Mouse (Mus musculus): ENCODE measurements around the gene Nrxn1. TPM values are rescaled to one million over a fixed set of nuclear protein-coding genes. Genes with fewer than 3 reads are reported as not detected.

Nrxn1 gene
- total RNA-seq, 1 experiment = 2.9 TPM

GRCm38 (mm10) chr17:90892327-90893259, 200.3 kb downstream of the Nrxn1 start:
- Histone ChIP-seq H3K27ac (ENCODE audit: insufficient read depth, low read depth, low read length, poor library complexity, severe bottlenecking) (no peak overlapping the region), H3K9ac (ENCODE audit: insufficient read depth, low read depth, low read length, poor library complexity, severe bottlenecking) (no peak overlapping the region), H3K4me1 (ENCODE audit: control insufficient read depth in 2 of 2, insufficient read depth in 2 of 2, low read length in 2 of 2, poor library complexity in 1 of 2) (no peaks in the 10 kb centered on the region), H3K4me3 (ENCODE audit: insufficient read depth in 1 of 2, low read depth in 1 of 2, low read length in 2 of 2, poor library complexity in 1 of 2, severe bottlenecking in 1 of 2) (no peak overlapping the region), H3K36me3 (ENCODE audit: control insufficient read depth, insufficient read depth, low read length, poor library complexity, severe bottlenecking) (no peaks in the 10 kb centered on the region), H3K9me3 (ENCODE audit: control insufficient read depth, insufficient read depth, low read depth, low read length) (no peaks in the 10 kb centered on the region)
- TF ChIP-seq MAFK (IDR thresholded peaks at IDR 0.05; ENCODE audit: insufficient read depth, low read depth, low read length) (no peak), ZNF384 (IDR thresholded peaks at IDR 0.05; ENCODE audit: low read depth, low read length) (no peak), ZC3H11A (IDR thresholded peaks at IDR 0.05; ENCODE audit: borderline replicate concordance, low read depth, low read length) (no peak), CHD2 (IDR thresholded peaks at IDR 0.05; ENCODE audit: low read depth, low read length) (no peak), HCFC1 (IDR thresholded peaks at IDR 0.05; ENCODE audit: borderline replicate concordance, insufficient read depth, low read length) (no peak)
- in situ Hi-C loops (cut with MboI; ENCODE audit: low sequenced_read_pairs in 2 of 2, unreplicated experiment in 2 of 2) = no loop called here
- DNase-seq (ENCODE audit: low read depth, low spot score) = no peak

- H3K36me3 ChIP-seq (ENCODE audit: control insufficient read depth, insufficient read depth, low read length, poor library complexity, severe bottlenecking) = no peaks in the 10 kb centered on the region
- DNase-seq (ENCODE audit: low read depth, low spot score) = no peak
- H3K4me3 ChIP-seq (ENCODE audit: insufficient read depth in 1 of 2, low read depth in 1 of 2, low read length in 2 of 2, poor library complexity in 1 of 2, severe bottlenecking in 1 of 2) = no peak overlapping the region
- no peaks in the 10 kb centered on the region for H3K4me1 ChIP-seq (ENCODE audit: control insufficient read depth in 2 of 2, insufficient read depth in 2 of 2, low read length in 2 of 2, poor library complexity in 1 of 2)
- no peak overlapping the region for H3K27ac ChIP-seq (ENCODE audit: insufficient read depth, low read depth, low read length, poor library complexity, severe bottlenecking)
- in situ Hi-C loops (cut with MboI; ENCODE audit: low sequenced_read_pairs in 2 of 2, unreplicated experiment in 2 of 2) = no loop called here
- H3K9ac ChIP-seq (ENCODE audit: insufficient read depth, low read depth, low read length, poor library complexity, severe bottlenecking) = no peak overlapping the region
- no peaks in the 10 kb centered on the region for H3K9me3 ChIP-seq (ENCODE audit: control insufficient read depth, insufficient read depth, low read depth, low read length)
- no peak for TF ChIP-seq CHD2 (IDR thresholded peaks at IDR 0.05; ENCODE audit: low read depth, low read length)
- TF ChIP-seq HCFC1 (IDR thresholded peaks at IDR 0.05; ENCODE audit: borderline replicate concordance, insufficient read depth, low read length) = no peak
- no peak for TF ChIP-seq MAFK (IDR thresholded peaks at IDR 0.05; ENCODE audit: insufficient read depth, low read depth, low read length)
- TF ChIP-seq ZNF384 (IDR thresholded peaks at IDR 0.05; ENCODE audit: low read depth, low read length) = no peak
- TF ChIP-seq ZC3H11A (IDR thresholded peaks at IDR 0.05; ENCODE audit: borderline replicate concordance, low read depth, low read length) = no peak
Observed at GRCm38 (mm10) chr17:90891711-90892110, 201.2 kb downstream of the Nrxn1 start.

- no peak overlapping the region for H3K9ac ChIP-seq (ENCODE audit: insufficient read depth, low read depth, low read length, poor library complexity, severe bottlenecking)
- H3K9me3 ChIP-seq (ENCODE audit: control insufficient read depth, insufficient read depth, low read depth, low read length) = no peaks in the 10 kb centered on the region
- H3K27ac ChIP-seq (ENCODE audit: insufficient read depth, low read depth, low read length, poor library complexity, severe bottlenecking) = no peak overlapping the region
- TF ChIP-seq ZNF384 (IDR thresholded peaks at IDR 0.05; ENCODE audit: low read depth, low read length) (no peak), MAFK (IDR thresholded peaks at IDR 0.05; ENCODE audit: insufficient read depth, low read depth, low read length) (no peak), ZC3H11A (IDR thresholded peaks at IDR 0.05; ENCODE audit: borderline replicate concordance, low read depth, low read length) (no peak), HCFC1 (IDR thresholded peaks at IDR 0.05; ENCODE audit: borderline replicate concordance, insufficient read depth, low read length) (no peak), CHD2 (IDR thresholded peaks at IDR 0.05; ENCODE audit: low read depth, low read length) (no peak)
- DNase-seq (ENCODE audit: low read depth, low spot score) = no peak
- no peaks in the 10 kb centered on the region for H3K36me3 ChIP-seq (ENCODE audit: control insufficient read depth, insufficient read depth, low read length, poor library complexity, severe bottlenecking)
- in situ Hi-C loops (cut with MboI; ENCODE audit: low sequenced_read_pairs in 2 of 2, unreplicated experiment in 2 of 2) = no loop called here
- no peaks in the 10 kb centered on the region; a peak in 1 of 4 replicates for H3K4me1 ChIP-seq (ENCODE audit: control insufficient read depth in 2 of 2, insufficient read depth in 2 of 2, low read length in 2 of 2, poor library complexity in 1 of 2)
- H3K4me3 ChIP-seq (ENCODE audit: insufficient read depth in 1 of 2, low read depth in 1 of 2, low read length in 2 of 2, poor library complexity in 1 of 2, severe bottlenecking in 1 of 2) = no peak overlapping the region
Observed at GRCm38 (mm10) chr17:90857225-90857624, 235.6 kb downstream of the Nrxn1 start.

GRCm38 (mm10) chr17:90843876-90844275, 249.0 kb downstream of the Nrxn1 start:
- TF ChIP-seq CHD2 (IDR thresholded peaks at IDR 0.05; ENCODE audit: low read depth, low read length) = no peak

More at GRCm38 (mm10) chr17:90843876-90844275, 249.0 kb downstream of the Nrxn1 start:
- Histone ChIP-seq H3K27ac (ENCODE audit: insufficient read depth, low read depth, low read length, poor library complexity, severe bottlenecking) (peak overlapping the region; percentile 93), H3K36me3 (ENCODE audit: control insufficient read depth, insufficient read depth, low read length, poor library complexity, severe bottlenecking) (no peaks in the 10 kb centered on the region), H3K9ac (ENCODE audit: insufficient read depth, low read depth, low read length, poor library complexity, severe bottlenecking) (no peak overlapping the region), H3K9me3 (ENCODE audit: control insufficient read depth, insufficient read depth, low read depth, low read length) (no peaks in the 10 kb centered on the region), H3K4me3 (ENCODE audit: insufficient read depth in 1 of 2, low read depth in 1 of 2, low read length in 2 of 2, poor library complexity in 1 of 2, severe bottlenecking in 1 of 2) (no peak overlapping the region), H3K4me1 (ENCODE audit: control insufficient read depth in 2 of 2, insufficient read depth in 2 of 2, low read length in 2 of 2, poor library complexity in 1 of 2) (peaks cover 0 to 7% of the 10 kb centered on the region in 2 experiments)
- peak; percentile 80 for DNase-seq (ENCODE audit: low read depth, low spot score)
- in situ Hi-C loops (cut with MboI; ENCODE audit: low sequenced_read_pairs in 2 of 2, unreplicated experiment in 2 of 2) = no loop called here

Measured in ES-E14 (cell line).